Mouse (Mus musculus): ENCODE data around the gene Troap.
"Not testable (repeated sequence)": the region's sequence is repeated elsewhere in the genome, so short reads cannot be mapped to it uniquely, and the experiment has no call there.

The Troap gene

GRCm38 (mm10) chr15:99040920-99041856 lies 33.2 kb upstream of the Troap start:
- in situ Hi-C loops (cut with MboI), result no loop called here

- in situ Hi-C loops (cut with MboI), result no loop called here
Observed at GRCm38 (mm10) chr15:99042334-99042733, 32.0 kb upstream of the Troap start.

GRCm38 (mm10) chr15:99044854-99045253 lies 29.5 kb upstream of the Troap start:
- in situ Hi-C loops (cut with MboI), result no loop called here

GRCm38 (mm10) chr15:99045734-99046133 lies 28.6 kb upstream of the Troap start:
- in situ Hi-C loops (cut with MboI), result not testable (repeated sequence)

GRCm38 (mm10) chr15:99049473-99050253 lies 24.7 kb upstream of the Troap start:
- in situ Hi-C loops (cut with MboI), result no loop called here

GRCm38 (mm10) chr15:99053373-99053772 lies 21.0 kb upstream of the Troap start:
- in situ Hi-C loops (cut with MboI), result no loop called here

GRCm38 (mm10) chr15:99055040-99055439 lies 19.3 kb upstream of the Troap start, which contains the start of gene Prph:
Gene Prph, plus strand, starts transcription at chr15:99055174.
- in situ Hi-C loops (cut with MboI), result no loop called here

- in situ Hi-C loops (cut with MboI), result no loop called here
Observed at GRCm38 (mm10) chr15:99055511-99055961, 18.8 kb upstream of the Troap start.

GRCm38 (mm10) chr15:99056332-99056731 lies 18.0 kb upstream of the Troap start:
- in situ Hi-C loops (cut with MboI), result no loop called here

- in situ Hi-C loops (cut with MboI), result no loop called here
Observed at GRCm38 (mm10) chr15:99065557-99066165, 8.7 kb upstream of the Troap start.

GRCm38 (mm10) chr15:99071988-99072387 lies 2.4 kb upstream of the Troap start:
- in situ Hi-C loops (cut with MboI), result no loop called here

- in situ Hi-C loops (cut with MboI), result no loop called here
Observed at GRCm38 (mm10) chr15:99074600-99075333, 392 bp downstream of the Troap start.

GRCm38 (mm10) chr15:99076011-99076410 lies 1.6 kb downstream of the Troap start:
- in situ Hi-C loops (cut with MboI), result not testable (repeated sequence)

GRCm38 (mm10) chr15:99078181-99078910 lies 4.0 kb downstream of the Troap start:
- in situ Hi-C loops (cut with MboI), result no loop called here

GRCm38 (mm10) chr15:99079804-99080203 lies 5.4 kb downstream of the Troap start:
- in situ Hi-C loops (cut with MboI), result no loop called here

- in situ Hi-C loops (cut with MboI), result no loop called here
Observed at GRCm38 (mm10) chr15:99082322-99082721, 7.9 kb downstream of the Troap start.

GRCm38 (mm10) chr15:99082840-99083239 lies 8.5 kb downstream of the Troap start:
- in situ Hi-C loops (cut with MboI), result no loop called here

GRCm38 (mm10) chr15:99083258-99083657 lies 8.9 kb downstream of the Troap start:
- in situ Hi-C loops (cut with MboI), result no loop called here

- in situ Hi-C loops (cut with MboI), result no loop called here
Observed at GRCm38 (mm10) chr15:99083867-99084557, 9.6 kb downstream of the Troap start.

- in situ Hi-C loops (cut with MboI), result no loop called here
Observed at GRCm38 (mm10) chr15:99084618-99085017, 10.2 kb downstream of the Troap start.

All from mature B cell (primary cell).